Mouse (Mus musculus) hindbrain, embryonic 14.5 days (tissue): ENCODE measurements around the gene Ccdc13. TPM values are rescaled to one million over a fixed set of nuclear protein-coding genes. Genes with fewer than 3 reads are reported as not detected.

ENCODE experiments used
- ATAC-seq: fragments of 200-750 bp; cut with Nextera tagmentation; 2 replicates; pipeline ENCODE4 v1.8.0; 2017; ENCODE audit warnings: moderate number of reproducible peaks, mild to moderate bottlenecking, moderate TSS enrichment, moderate library complexity; ENCODE audit not compliant: low FRiP score
- DNase-seq: peaks from one replicate; pipeline ENCODE4 v3.0.0-alpha.2; 2015; ENCODE audit warnings: low spot score
- H3K27ac ChIP-seq: fragments of 300-500 bp; sonication (generic); 2 replicates; pipeline ENCODE4 v1.5.1; 2014; ENCODE audit warnings: mild to moderate bottlenecking, moderate library complexity
- H3K27me3 ChIP-seq: fragments of 300-500 bp; sonication (generic); 2 replicates; pipeline ENCODE4 v1.6.1; 2014; ENCODE audit warnings: mild to moderate bottlenecking, low read length, mixed read lengths; ENCODE audit not compliant: control insufficient read depth, insufficient read depth
- H3K36me3 ChIP-seq: fragments of 300-500 bp; sonication (generic); replicated peaks from 2 replicates; pipeline ENCODE4 v1.6.1; 2014; ENCODE audit not compliant: control insufficient read depth, insufficient read depth
- H3K4me1 ChIP-seq: fragments of 300-500 bp; sonication (generic); replicated peaks from 2 replicates; pipeline ENCODE4 v1.6.1; 2014; ENCODE audit warnings: antibody characterized with exemption, low read length, mixed read lengths; ENCODE audit not compliant: control insufficient read depth, insufficient read depth
- H3K4me2 ChIP-seq: fragments of 300-500 bp; sonication (generic); replicated peaks from 2 replicates; pipeline ENCODE4 v1.6.1; 2014; ENCODE audit warnings: mild to moderate bottlenecking, moderate library complexity
- H3K4me3 ChIP-seq: fragments of 300-500 bp; sonication (generic); replicated peaks from 2 replicates; pipeline ENCODE4 v1.5.1; 2014; ENCODE audit warnings: mild to moderate bottlenecking, low read length
- H3K9ac ChIP-seq: fragments of 300-500 bp; sonication (generic); 2 replicates; pipeline ENCODE4 v1.6.1; 2014
- H3K9me3 ChIP-seq: fragments of 300-500 bp; sonication (generic); 2 replicates; pipeline ENCODE4 v1.6.1; 2016; ENCODE audit warnings: low read length; ENCODE audit not compliant: control insufficient read depth
- WGBS: fragments of 180-500 bp; shearing (Covaris S2); extraction: QIAGEN DNeasy Blood & Tissue Kit; methylation state at CpG from one replicate; pipeline ENCODE4 v1.1.7; 2014; 5-methylcytosine and 5-hydroxymethylcytosine counted together
- polyA plus RNA-seq: library from polyadenylated mRNA; unstranded; fragments of >200 nt; fragmentation: Nextera tagmentation; extraction: Ambion mirVana; gene quantifications from 2 replicates; pipeline ENCODE4 v1.2.1, GENCODE M21; 2014

The Ccdc13 gene
- 1.9 and 2.2 TPM in 2 replicates for polyA plus RNA-seq

DNA sequence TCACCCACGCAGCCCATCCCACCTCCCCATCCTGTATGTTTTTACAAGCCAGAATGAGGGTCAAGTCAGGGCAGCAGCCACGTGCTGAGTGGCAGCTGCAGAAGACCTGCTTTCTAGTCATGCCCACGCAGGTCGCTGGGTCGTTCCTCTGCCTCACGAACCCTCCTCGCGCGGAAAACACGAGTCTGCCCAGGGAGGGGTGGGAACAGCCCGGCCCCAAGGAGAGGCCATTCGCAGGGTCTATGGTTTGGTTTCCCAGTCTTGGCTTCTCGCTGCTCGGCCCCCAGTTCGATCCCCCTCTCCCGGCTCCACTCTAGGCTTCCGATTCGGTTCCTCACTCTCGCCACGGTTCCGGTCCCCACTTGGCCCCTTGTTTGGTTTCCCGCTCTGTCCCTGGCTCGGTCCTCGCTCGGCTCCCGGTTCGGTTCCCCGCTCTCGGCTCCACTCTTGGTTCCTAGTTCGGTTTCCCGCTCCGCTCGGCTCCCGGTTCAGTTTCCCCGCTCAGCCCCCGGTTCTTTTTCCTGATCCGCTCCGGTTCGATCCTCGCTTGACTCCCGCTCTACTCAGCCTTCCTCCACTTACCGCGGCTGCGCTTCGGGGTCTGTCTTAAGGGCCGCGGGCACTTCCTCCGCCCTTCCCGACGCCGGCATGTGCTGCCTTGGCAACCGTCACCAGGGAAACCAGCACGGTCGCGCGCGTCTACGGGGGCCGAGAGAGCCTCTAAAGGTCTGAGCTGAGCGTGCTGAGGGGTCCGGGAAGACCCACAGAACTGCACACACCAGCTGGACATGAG lies at the start of gene Ccdc13:
Ccdc13 (minus strand) TSS at position 633 of the 793 bp plus-strand sequence.
- WGBS: 3% methylated on average over 61 of the region's 61 CpGs
- DNase-seq (peak; percentile 85), ATAC-seq (peak; percentile 91)
- Histone ChIP-seq H3K4me2 (peak within 1 kb of the TSS; percentile 56), H3K36me3 (no peaks in the 10 kb centered on the region), H3K9me3 (no peaks in the 10 kb centered on the region), H3K4me1 (no peaks in the 10 kb centered on the region), H3K27ac (no peak within 1 kb of the TSS), H3K9ac (peak within 1 kb of the TSS; percentile 48), H3K27me3 (no peaks in the 10 kb centered on the region), H3K4me3 (peak within 1 kb of the TSS; percentile 37)

DNA sequence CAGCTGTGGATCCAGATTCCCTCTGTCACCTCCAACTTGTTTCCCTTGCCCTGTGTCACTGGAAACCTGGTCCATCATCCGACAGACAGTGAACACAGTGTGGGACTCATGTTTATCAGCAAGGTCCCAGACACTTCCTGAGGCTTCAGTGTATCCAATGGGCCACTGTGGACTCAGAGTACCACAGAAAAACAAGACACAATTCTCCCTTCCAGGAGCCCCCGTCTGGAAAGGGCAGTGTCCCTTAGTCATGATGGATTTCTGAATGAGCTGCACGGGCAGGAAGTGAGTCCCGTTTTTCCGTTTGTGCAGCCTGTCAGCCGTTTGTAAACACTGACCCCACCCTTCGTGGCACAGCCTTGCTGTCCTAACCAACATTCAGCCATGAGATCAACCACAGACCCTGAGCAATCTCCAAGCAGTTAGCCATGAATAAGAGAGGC lies 42.8 kb upstream of the Ccdc13 start:
- Histone ChIP-seq H3K36me3 (no peaks in the 10 kb centered on the region), H3K4me3 (no peak overlapping the region), H3K4me1 (no peaks in the 10 kb centered on the region), H3K9ac (no peak overlapping the region), H3K4me2 (no peak overlapping the region), H3K9me3 (no peaks in the 10 kb centered on the region), H3K27me3 (no peaks in the 10 kb centered on the region), H3K27ac (no peak overlapping the region)
- ATAC-seq (no peak), DNase-seq (no peak)
- 74% methylated on average over 7 of the region's 7 CpGs for WGBS

DNA sequence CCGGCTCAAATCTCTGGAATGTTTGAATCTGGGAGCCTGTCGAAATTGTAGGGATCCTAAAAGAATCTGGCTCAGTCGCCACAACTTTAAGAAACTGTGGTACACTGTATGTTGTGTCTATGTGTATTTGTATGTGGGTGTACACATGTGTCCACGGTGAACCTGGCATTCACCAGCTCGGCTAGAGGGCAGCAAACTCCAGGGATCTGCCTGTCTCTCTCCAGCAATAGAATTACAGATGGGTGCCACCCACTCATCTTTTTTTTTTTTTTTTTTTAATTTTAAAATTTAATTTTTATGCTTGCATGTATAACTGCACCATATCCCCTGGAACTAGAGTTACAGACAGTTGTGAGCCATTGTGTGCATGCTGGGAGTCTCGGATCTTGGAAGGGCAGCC lies 42.0 kb upstream of the Ccdc13 start:
- no peak for DNase-seq
- 82% methylated on average over 6 of the region's 6 CpGs for WGBS
- H3K4me2 ChIP-seq: no peak overlapping the region

DNA sequence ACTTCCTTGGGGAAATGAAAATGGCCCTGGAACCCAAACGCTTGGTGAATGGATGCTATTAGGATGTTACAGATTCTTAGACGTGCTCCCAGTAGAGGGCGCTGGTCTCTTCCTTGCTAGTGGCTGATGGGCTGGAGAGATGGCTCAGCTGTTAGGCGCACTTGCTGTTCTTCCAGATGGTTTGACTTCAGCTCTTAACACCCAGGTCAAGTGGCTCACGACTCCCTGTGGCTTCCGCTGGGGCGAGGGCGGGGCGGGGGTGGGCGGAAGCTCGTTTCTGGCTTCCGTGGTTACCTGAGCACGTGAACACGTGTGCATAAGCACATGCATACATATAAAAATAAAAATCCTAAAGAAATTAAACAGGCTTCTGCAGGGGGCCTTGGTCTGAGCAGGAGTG lies 41.6 kb upstream of the Ccdc13 start:
- ATAC-seq: no peak

More for the DNA sequence above, 42.0 kb upstream of the Ccdc13 start:
- Histone ChIP-seq H3K9ac (no peak overlapping the region), H3K4me3 (no peak overlapping the region), H3K27me3 (no peaks in the 10 kb centered on the region), H3K4me1 (no peaks in the 10 kb centered on the region), H3K36me3 (no peaks in the 10 kb centered on the region), H3K9me3 (no peaks in the 10 kb centered on the region), H3K27ac (no peak overlapping the region)
- no peak for ATAC-seq

DNA sequence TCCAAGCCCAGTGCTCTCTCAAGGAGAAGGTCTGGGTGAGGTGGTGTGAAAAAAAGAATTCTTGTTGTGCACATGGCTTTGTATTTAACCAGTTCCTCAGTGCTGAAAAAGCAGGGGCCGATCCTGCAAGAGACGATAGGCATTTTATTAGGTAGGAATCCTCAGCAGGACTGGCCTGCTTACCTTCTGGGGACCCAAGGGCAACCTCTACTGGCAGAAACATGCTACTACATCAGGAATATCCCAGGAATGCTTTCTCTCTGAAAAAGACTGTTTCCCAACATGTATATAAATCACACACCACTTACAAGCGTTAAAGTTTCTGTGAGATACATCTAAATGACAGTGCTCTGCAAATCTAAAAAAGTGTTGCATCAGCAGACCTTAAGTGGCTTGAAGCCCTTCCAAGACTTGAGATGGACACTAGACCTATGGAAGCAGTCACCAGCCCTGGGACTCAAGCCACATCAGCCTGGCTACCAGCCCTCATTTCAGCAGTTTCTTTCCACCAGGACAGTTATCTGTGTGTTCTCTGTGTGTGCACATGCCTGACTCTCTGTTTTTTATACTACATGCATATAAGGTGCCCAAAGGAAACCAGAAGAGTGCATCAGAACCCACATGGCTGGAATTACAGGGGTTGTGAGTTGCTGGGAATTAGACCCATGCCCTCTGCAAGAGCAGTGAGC lies 37.9 kb upstream of the Ccdc13 start:
- H3K27ac ChIP-seq: no peak overlapping the region
- 18% methylated on average over 3 of the region's 3 CpGs for WGBS
- no peaks in the 10 kb centered on the region for H3K27me3 ChIP-seq
- 0 out of 2 replicates have a peak overlapping the region, but pooled peaks have one; percentile 28 for H3K9ac ChIP-seq
- no peaks in the 10 kb centered on the region for H3K9me3 ChIP-seq
- H3K4me1 ChIP-seq: no peaks in the 10 kb centered on the region
- ATAC-seq (no peak), DNase-seq (peak; percentile 80)
- H3K4me3 ChIP-seq: no peak overlapping the region
- no peaks in the 10 kb centered on the region for H3K36me3 ChIP-seq
- H3K4me2 ChIP-seq: no peak overlapping the region

More for the DNA sequence above, 41.6 kb upstream of the Ccdc13 start:
- Histone ChIP-seq H3K9me3 (no peaks in the 10 kb centered on the region), H3K27me3 (no peaks in the 10 kb centered on the region), H3K4me2 (peak overlapping the region; percentile 31; the same call in 1 of the 2 replicates), H3K36me3 (no peaks in the 10 kb centered on the region), H3K4me1 (no peaks in the 10 kb centered on the region), H3K27ac (no peak overlapping the region), H3K9ac (no peak overlapping the region), H3K4me3 (no peak overlapping the region)
- DNase-seq: peak; percentile 60
- 28% methylated on average over 14 of the region's 14 CpGs for WGBS

DNA sequence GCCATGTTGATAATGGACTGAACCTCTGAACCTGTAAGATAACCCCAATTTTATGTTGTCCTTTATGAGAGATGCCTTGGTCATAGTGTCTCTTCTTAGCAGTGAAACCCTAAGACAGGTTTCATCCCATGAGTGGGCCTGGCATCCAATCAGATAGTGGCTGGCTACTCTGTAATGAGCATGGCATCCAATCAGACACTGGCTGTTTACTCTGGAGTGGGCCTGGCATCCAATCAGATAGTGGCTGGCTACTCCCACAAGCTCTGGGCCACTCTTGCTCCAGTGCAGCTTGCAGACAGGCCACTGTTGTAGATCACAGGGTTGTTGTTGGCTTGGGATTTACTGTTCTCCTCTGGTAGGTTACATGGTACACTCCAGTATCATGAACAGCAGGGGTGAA lies 34.3 kb upstream of the Ccdc13 start:
- Histone ChIP-seq H3K9ac (no peak overlapping the region), H3K36me3 (no peaks in the 10 kb centered on the region), H3K27me3 (no peaks in the 10 kb centered on the region), H3K4me3 (no peak overlapping the region), H3K27ac (no peak overlapping the region), H3K9me3 (no peaks in the 10 kb centered on the region), H3K4me2 (no peak overlapping the region), H3K4me1 (no peaks in the 10 kb centered on the region)
- no peak for DNase-seq
- no peak for ATAC-seq

DNA sequence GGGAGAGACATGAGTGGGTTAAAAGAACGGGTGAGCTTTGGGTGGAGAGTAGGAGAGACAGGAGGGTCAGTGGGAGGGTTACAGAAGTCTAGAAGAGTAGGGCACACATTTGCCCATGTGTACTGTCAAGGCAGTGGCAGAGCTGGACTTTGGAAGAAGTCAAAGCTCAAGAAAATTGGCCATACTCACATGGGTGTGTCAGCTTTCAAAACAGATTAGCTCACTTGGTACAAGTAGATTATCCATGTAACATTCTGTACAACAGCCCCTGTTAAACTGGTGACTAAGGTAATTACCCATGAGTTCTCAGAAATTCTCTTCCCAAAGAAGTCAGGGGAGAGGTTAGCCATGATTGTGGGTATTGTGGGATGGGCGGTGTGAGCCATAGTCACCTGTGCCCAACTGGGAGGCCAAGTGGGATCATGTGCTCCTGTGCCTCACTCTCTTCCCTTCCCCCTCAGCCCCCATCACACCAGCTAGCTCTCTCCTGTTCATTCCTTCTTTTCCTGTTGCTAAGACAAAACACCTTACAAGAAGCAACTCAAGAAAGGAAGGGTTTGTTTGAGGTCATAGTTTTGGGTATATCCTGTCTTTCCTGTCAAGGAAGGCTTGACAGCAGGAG lies 32.9 kb upstream of the Ccdc13 start:
- Histone ChIP-seq H3K4me3 (no peak overlapping the region), H3K4me1 (no peaks in the 10 kb centered on the region), H3K27ac (no peak overlapping the region), H3K9ac (no peak overlapping the region), H3K27me3 (no peaks in the 10 kb centered on the region), H3K36me3 (no peaks in the 10 kb centered on the region), H3K4me2 (no peak overlapping the region), H3K9me3 (no peaks in the 10 kb centered on the region)
- ATAC-seq: no peak
- no peak for DNase-seq
- 79% methylated on average over 2 of the region's 2 CpGs for WGBS

DNA sequence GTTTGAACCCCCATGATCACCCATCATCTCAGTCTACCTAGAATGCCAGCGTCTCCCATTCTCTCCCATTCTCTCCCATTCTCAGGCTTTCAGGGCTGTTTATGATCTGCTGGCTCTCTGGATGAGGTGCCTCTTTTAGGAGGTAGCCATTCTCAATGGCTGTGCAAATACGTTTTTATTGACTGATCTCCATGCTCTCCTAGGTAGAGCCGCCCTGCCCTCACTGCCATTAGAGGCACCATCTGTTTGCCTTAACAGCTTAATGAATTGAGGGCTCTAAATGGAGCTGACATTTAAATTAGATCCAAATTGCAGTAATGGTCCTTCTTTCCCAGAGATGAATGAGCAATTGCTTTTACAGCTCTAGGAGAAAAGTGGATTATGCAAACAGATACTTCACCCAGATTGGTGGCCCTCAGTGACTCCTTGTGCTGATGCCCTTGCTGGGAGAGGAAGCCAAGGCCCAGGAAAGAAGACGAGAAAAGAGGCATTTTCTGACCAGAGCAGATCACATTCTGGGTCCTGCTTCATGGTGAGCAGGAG lies 30.8 kb upstream of the Ccdc13 start:
- Histone ChIP-seq H3K9ac (no peak overlapping the region), H3K36me3 (no peaks in the 10 kb centered on the region), H3K4me1 (peaks cover 6% of the 10 kb centered on the region), H3K9me3 (no peaks in the 10 kb centered on the region), H3K27ac (peak overlapping the region; percentile 4; the same call in 1 of the 2 replicates), H3K4me3 (no peak overlapping the region), H3K4me2 (no peak overlapping the region), H3K27me3 (no peaks in the 10 kb centered on the region)
- DNase-seq (no peak), ATAC-seq (no peak)
- WGBS: 53% methylated on average over 4 of the region's 4 CpGs

DNA sequence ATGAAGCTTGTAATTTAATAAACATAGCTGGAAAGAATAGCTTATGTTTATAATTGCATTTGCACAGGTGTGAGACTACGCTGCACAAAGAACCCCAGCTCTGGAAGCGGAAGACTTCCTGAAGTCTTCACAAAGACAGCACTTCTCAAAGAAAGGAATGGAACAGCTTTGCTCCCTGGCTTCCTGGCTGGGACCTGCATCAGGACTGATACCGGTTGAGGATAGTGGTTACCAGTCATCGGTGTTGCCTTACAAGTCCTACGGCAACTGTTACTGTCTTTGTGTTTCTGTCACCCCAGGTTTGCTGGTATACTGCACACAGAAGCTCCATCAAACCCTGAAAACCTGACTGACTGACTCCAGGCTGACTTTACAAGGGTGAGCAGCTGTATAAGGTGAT lies 30.2 kb upstream of the Ccdc13 start:
- H3K4me1 ChIP-seq: peaks cover 6% of the 10 kb centered on the region
- no peak overlapping the region for H3K9ac ChIP-seq
- H3K4me3 ChIP-seq: no peak overlapping the region
- WGBS: 85% methylated on average over 5 of the region's 5 CpGs
- no peaks in the 10 kb centered on the region for H3K27me3 ChIP-seq
- no peaks in the 10 kb centered on the region for H3K36me3 ChIP-seq
- no peaks in the 10 kb centered on the region for H3K9me3 ChIP-seq
- no peak overlapping the region for H3K4me2 ChIP-seq
- H3K27ac ChIP-seq: no peak overlapping the region
- ATAC-seq: no peak
- DNase-seq: no peak
